Mouse (Mus musculus) stomach, postnatal 0 days (tissue): Measurements from ENCODE around the gene Gm3839. TPM values are rescaled to one million over a fixed set of nuclear protein-coding genes. Genes with fewer than 3 reads are reported as not detected.
"Not testable (repeated sequence)": the region's sequence is repeated elsewhere in the genome, so short reads cannot be mapped to it uniquely, and the experiment has no call there.

ENCODE experiments used
- ATAC-seq: fragments of 200-750 bp; cut with Nextera tagmentation; 2 replicates; pipeline ENCODE4 v1.8.0; 2017; ENCODE audit not compliant: low FRiP score, low TSS enrichment
- DNase-seq: peaks from one replicate; pipeline ENCODE4 v3.0.0-alpha.2; 2016; ENCODE audit warnings: low spot score
- H3K27ac ChIP-seq: fragments of 300-500 bp; sonication (generic); replicated peaks from 2 replicates; pipeline ENCODE4 v1.5.1; 2014; ENCODE audit warnings: mild to moderate bottlenecking, control low read depth
- H3K27me3 ChIP-seq: fragments of 300-500 bp; sonication (generic); 2 replicates; pipeline ENCODE4 v1.6.1; 2014; ENCODE audit warnings: low read length; ENCODE audit not compliant: control insufficient read depth, insufficient read depth
- H3K36me3 ChIP-seq: fragments of 300-500 bp; sonication (generic); 2 replicates; pipeline ENCODE4 v1.6.1; 2014; ENCODE audit warnings: low read length, mixed read lengths; ENCODE audit not compliant: control insufficient read depth, insufficient read depth
- H3K4me1 ChIP-seq: fragments of 300-500 bp; sonication (generic); replicated peaks from 2 replicates; pipeline ENCODE4 v1.6.1; 2014; ENCODE audit warnings: antibody characterized with exemption; ENCODE audit not compliant: control insufficient read depth, insufficient read depth
- H3K4me2 ChIP-seq: fragments of 300-500 bp; sonication (generic); replicated peaks from 2 replicates; pipeline ENCODE4 v1.6.1; 2014; ENCODE audit warnings: low read depth, mild to moderate bottlenecking, control low read depth, moderate library complexity
- H3K4me3 ChIP-seq: fragments of 300-500 bp; sonication (generic); 2 replicates; pipeline ENCODE4 v1.5.1; 2014; ENCODE audit warnings: low read depth, low read length, control low read depth
- H3K9ac ChIP-seq: fragments of 300-500 bp; sonication (generic); 2 replicates; pipeline ENCODE4 v1.6.1; 2014; ENCODE audit warnings: mild to moderate bottlenecking, low read length, control low read depth, mixed read lengths
- H3K9me3 ChIP-seq: fragments of 300-500 bp; sonication (generic); 2 replicates; pipeline ENCODE4 v1.6.1; 2016; ENCODE audit warnings: low read length; ENCODE audit not compliant: control insufficient read depth
- CTCF ChIP-seq: IDR thresholded peaks from 2 replicates; pipeline ENCODE4 v1.5.1; 2016; ENCODE audit warnings: antibody characterized with exemption, low read depth, mild to moderate bottlenecking, moderate library complexity
- EP300 ChIP-seq: optimal IDR thresholded peaks from 2 replicates; pipeline ENCODE3; 2016; ENCODE audit warnings: antibody characterized with exemption
- WGBS: fragments of 180-500 bp; shearing (Covaris S2); extraction: QIAGEN DNeasy Blood & Tissue Kit; methylation state at CpG from one replicate; pipeline ENCODE4 v1.1.7; 2014; 5-methylcytosine and 5-hydroxymethylcytosine counted together
- polyA plus RNA-seq: library from polyadenylated mRNA; unstranded; fragments of >200 nt; fragmentation: Nextera tagmentation; extraction: Ambion mirVana; gene quantifications from 2 replicates; pipeline ENCODE4 v1.2.1, GENCODE M21; 2015

Gm3839 gene
- 0.98 and 1.4 TPM in 2 replicates for polyA plus RNA-seq

DNA sequence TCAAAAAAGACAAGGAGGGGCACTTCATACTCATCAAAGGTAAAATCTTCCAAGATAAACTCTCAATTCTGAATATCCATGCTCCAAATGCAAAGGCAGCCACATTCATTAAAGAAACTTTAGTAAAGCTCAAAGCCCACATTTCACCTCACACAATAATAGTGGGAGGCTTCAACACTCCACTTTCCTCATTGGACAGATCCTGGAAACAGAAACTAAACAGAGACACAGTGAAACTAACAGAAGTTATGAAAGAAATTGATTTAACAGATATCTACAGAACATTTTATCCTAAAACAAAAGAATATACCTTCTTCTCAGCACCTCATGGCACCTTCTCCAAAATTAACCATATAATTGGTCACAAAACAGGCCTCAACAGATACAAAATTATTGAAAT, at the start of gene Gm3839:
TSS of gene Gm3839 (minus strand) at position 101 of the 400 bp plus-strand sequence.
- H3K27ac ChIP-seq, DNase-seq, ATAC-seq, H3K36me3 ChIP-seq, H3K4me1 ChIP-seq, H3K9me3 ChIP-seq, H3K9ac ChIP-seq, H3K4me3 ChIP-seq, H3K27me3 ChIP-seq, H3K4me2 ChIP-seq: not testable (repeated sequence)

DNA sequence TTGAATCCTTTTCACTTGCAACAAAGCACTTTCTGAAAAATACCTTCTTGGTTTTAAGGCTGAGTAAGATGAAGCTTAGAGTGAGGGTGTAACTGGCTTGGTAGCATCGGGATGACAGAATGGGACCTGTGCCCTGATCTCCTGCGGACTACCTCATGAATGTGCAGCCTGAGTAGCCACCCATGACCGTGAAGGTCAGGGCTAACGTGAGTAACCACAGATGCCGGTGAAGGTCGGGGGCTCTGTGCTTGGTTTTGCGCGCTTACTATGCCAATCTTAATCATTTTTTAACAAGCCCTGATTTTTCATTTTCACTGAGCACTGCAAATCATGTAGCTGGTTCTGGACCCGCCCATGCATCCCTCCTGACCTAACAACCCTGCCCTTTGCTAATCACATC, 49.1 kb upstream of the Gm3839 start:
- Histone ChIP-seq H3K27ac (no peak overlapping the region), H3K9me3 (no peaks in the 10 kb centered on the region), H3K4me1 (no peaks in the 10 kb centered on the region), H3K9ac (no peak overlapping the region), H3K4me2 (no peak overlapping the region), H3K27me3 (no peaks in the 10 kb centered on the region), H3K4me3 (no peak overlapping the region), H3K36me3 (no peaks in the 10 kb centered on the region)
- DNase-seq (no peak), ATAC-seq (no peak)
- 75% methylated on average over 9 of the region's 9 CpGs for WGBS
- TF ChIP-seq CTCF, result no peak
- no peak for TF ChIP-seq EP300

DNA sequence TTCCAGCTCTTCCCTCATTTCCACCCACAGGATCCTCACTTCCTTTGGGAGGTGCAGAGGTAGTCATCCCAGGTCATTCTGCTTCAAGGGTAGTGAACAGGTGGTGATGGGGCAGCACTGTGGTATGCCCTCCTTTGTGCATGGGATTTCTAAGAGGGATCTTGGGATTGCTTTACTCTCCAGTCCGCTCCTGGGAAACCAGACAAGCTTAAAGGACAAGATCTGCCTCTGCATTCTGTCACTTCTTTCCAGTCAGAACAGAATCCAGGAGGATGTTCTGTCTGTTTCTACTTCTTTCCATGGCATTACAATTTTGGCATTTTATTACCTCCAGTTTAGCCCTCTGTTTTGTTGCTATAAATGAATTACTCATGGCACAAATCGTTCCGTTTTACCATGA, 21.3 kb upstream of the Gm3839 start:
- Histone ChIP-seq H3K4me1 (no peaks in the 10 kb centered on the region), H3K4me2 (no peak overlapping the region), H3K27ac (no peak overlapping the region), H3K9me3 (no peaks in the 10 kb centered on the region), H3K4me3 (no peak overlapping the region), H3K27me3 (no peaks in the 10 kb centered on the region), H3K36me3 (no peaks in the 10 kb centered on the region), H3K9ac (no peak overlapping the region)
- ATAC-seq (no peak), DNase-seq (no peak)
- WGBS, result 94% methylated on average over 3 of the region's 3 CpGs
- TF ChIP-seq CTCF, result no peak
- no peak for TF ChIP-seq EP300

DNA sequence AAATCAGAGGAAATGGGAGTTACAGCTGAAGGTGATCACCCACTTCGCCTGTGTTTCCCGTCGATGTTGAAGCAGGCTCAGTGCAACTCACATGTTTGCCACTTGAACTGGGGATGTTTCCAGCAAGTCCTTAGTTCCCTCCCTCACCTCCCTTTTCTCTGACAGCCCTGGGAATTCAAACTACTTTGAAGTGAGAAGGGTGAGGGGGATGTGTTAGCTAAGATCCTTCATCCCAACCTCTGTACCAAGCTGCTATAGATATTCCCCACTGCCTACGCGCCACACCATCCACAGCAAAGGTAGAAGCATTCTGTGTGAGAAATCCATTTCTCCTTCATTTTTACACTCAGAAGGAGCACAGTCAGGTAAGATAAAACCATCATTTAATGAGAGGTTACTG, 18.7 kb upstream of the Gm3839 start:
- ATAC-seq (no peak), DNase-seq (no peak)
- TF ChIP-seq CTCF (no peak), EP300 (no peak)
- Histone ChIP-seq H3K36me3 (no peaks in the 10 kb centered on the region), H3K27ac (no peak overlapping the region), H3K4me1 (no peaks in the 10 kb centered on the region), H3K27me3 (no peaks in the 10 kb centered on the region), H3K9me3 (no peaks in the 10 kb centered on the region), H3K9ac (no peak overlapping the region), H3K4me2 (no peak overlapping the region), H3K4me3 (no peak overlapping the region)
- WGBS, result 77% methylated on average over 5 of the region's 5 CpGs

DNA sequence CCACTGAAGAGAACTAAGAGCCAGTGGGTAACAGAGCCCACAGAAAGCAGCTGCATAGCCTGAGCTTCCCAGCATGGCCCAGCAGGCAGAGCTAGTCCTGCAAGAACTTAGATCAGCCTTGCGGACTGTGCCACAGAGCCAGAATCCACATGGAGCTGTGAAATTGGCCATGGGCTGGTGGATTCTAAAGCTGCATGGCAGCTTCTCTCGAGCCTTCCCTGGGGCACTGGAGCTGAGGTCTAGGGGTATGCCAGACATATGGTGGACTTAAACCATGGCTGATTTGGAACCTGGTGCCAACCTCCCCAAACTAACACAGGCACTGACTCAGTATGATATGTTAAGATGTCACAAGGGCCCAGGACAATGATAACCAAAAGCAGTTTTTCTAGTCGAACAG, 10.4 kb downstream of the Gm3839 start:
- WGBS, result 81% methylated on average over 3 of the region's 3 CpGs

DNA sequence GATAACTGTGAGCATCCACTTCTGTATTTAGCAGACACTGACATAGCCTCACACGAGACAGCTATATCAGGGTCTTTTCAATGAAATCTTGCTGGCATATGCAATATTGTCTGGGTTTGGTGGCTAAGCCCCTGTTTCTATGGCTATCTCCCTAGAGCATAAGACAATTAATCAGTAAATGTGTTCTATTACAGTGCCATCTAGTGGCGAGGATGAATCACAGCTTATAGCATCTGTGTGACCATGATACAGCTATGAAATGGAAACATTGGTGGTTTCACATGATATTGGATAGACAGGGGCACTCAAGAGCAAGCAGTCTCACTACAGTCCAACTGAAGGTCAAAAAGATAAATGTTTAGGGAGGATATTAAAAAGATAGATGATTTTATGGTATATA, 26.5 kb downstream of the Gm3839 start:
- Histone ChIP-seq H3K36me3 (no peaks in the 10 kb centered on the region), H3K27ac (no peak overlapping the region), H3K9me3 (no peaks in the 10 kb centered on the region), H3K4me3 (no peak overlapping the region), H3K4me2 (no peak overlapping the region), H3K9ac (no peak overlapping the region), H3K4me1 (no peaks in the 10 kb centered on the region), H3K27me3 (no peaks in the 10 kb centered on the region)
- ATAC-seq (no peak), DNase-seq (no peak)
- TF ChIP-seq CTCF, result peak; percentile 73
- no peak for TF ChIP-seq EP300
- 59% methylated on average over 2 of the region's 2 CpGs for WGBS

More for the DNA sequence above, 10.4 kb downstream of the Gm3839 start:
- no peaks in the 10 kb centered on the region for H3K27me3 ChIP-seq
- H3K4me2 ChIP-seq, result no peak overlapping the region
- H3K9ac ChIP-seq, result no peak overlapping the region
- no peaks in the 10 kb centered on the region for H3K36me3 ChIP-seq
- no peaks in the 10 kb centered on the region for H3K4me1 ChIP-seq
- ATAC-seq (no peak), DNase-seq (no peak)
- no peaks in the 10 kb centered on the region for H3K9me3 ChIP-seq
- H3K4me3 ChIP-seq, result no peak overlapping the region
- H3K27ac ChIP-seq, result no peak overlapping the region
- no peak for TF ChIP-seq CTCF
- no peak for TF ChIP-seq EP300
